Mouse (Mus musculus): ENCODE measurements around the gene Tmem131l.

The Tmem131l gene

DNA sequence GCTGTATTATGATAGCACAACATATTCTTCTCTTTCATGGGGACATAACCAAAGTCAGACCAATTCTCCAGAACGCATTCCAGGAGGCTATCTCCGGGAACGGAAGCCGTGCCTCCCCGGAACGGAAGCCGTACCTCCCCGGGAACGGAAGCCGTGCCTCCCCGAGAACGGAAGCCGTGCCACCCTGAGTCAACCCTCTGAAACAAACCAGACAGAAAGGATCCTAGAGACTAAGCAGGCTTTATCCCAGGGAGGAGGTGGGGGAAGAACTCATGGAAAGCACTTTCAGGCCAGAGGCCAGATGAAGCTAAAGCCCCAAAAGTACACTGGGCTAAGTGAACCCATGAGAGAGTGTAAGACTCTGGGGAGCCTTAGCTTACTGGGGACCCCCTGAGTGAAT, 182.4 kb downstream of the Tmem131l start:
- DNase-seq, result no peak

- no peak for DNase-seq
Measured at GRCm38 (mm10) chr3:83855643-83856042, 184.3 kb downstream of the Tmem131l start.

GRCm38 (mm10) chr3:83849341-83849740, 190.6 kb downstream of the Tmem131l start:
- no peak for DNase-seq

Measured in cerebellum, postnatal 25 days (tissue).